Mouse (Mus musculus) c-Kit-positive CD71-negative TER-119-negative erythroid progenitor cells, embryonic 14.5 days (primary cell): ENCODE results near the gene Rsl24d1.
"Not testable (repeated sequence)": the region's sequence is repeated elsewhere in the genome, so short reads cannot be mapped to it uniquely, and the experiment has no call there.

Experiments
- DNase-seq: peaks from one replicate; pipeline ENCODE4 v3.0.0-alpha.2; 2013; ENCODE audit warnings: low read depth

The Rsl24d1 gene

GRCm38 (mm10) chr9:73112919-73113906 is at the start of gene Rsl24d1:
Rsl24d1 (plus strand) TSS chr9:73113426.
- peak; percentile 73 for DNase-seq

DNA sequence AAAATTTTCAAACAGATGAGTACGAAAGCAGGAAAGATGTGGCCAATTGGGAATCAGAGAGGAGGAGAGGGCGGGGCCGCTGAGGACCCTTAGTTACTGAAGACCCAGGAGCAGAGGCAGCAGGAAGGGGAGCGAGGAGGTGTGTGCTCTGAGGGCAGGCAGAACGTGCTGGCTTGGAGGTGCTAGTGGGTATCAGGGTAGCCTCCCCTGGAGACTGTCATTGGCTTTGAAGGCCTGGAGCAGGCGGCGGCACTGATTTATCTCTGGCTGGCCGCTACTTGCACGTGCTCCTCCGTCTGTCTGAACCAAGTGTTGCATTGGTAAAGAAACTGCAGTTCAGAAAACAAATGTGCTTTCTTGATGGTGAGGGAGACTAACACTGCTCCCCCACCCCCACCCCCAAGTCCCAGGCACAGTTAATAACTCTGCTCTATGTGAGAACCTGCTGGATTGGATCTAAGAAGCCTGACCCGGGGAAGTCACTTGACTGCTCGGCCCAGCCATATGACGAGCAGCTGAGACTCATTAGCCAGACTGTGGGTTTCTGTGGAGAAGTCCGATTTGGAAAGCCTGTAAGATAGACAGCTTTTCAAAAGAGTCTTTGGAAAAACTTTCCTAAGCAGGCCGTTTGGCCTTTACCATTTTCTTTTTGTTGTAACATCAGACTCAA is 49.5 kb upstream of the Rsl24d1 start:
- DNase-seq: no peak

DNA sequence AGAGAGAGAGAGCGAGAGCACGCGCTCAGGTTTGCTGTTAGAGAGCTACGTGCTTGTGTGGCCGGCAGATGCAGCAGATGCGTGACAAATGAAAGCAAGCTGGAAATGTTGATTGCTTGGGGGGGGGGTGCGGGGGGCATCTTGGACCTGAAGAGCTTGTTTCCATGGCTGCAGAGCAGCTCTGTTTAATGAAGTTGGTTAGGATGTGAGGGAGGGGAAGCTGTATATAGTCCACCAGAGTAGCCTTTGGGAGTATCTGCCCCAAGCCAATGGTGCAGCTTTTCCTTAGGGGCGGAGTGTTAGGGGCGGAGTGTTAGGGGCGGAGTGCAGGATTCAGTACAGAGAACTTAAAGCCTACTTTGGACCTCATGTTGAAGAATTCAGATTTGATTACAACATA is 46.1 kb upstream of the Rsl24d1 start:
- DNase-seq: no peak

DNA sequence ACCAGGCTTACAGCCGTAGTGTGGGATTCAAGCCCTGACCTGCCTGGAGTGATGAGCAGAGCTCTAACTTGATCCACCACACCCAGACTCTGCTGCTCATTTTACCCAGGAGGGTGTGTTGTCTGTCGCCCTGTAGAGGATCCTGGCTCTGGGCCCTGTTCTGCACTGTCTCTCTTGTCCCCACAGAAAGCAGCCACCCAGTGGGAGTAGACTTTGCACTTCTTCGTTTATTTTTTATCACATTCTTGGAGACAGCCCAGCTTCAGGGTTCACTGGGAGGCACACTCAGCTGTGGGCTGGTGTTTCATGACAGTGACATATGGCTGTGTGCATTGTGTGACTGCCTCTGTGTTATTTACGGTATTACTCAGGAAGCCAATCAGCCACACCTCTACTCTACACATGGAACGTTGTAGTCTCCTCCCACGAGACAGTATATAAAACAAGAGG is 45.0 kb upstream of the Rsl24d1 start:
- no peak for DNase-seq

DNA sequence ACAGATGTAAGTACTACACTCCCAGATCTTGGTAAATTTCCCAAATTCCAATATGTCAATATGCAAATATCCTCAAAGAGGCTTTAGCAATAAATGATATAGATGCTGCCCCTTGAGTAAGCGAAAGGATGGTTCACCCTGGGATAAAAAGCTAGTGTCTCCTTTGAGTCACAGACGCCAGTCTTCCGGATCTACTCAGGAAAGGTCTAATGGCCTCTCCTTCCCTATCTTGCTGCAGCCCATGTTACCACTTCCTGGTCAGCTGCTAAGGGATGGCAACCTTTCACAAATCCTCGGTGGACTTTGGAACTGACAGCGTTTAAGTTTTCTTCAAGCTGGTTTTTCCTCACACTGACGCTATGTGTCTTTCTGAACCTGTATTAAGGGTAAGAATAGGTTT is 44.5 kb upstream of the Rsl24d1 start:
- DNase-seq: no peak

GRCm38 (mm10) chr9:73070971-73071659 is 42.1 kb upstream of the Rsl24d1 start:
- no peak for DNase-seq

DNA sequence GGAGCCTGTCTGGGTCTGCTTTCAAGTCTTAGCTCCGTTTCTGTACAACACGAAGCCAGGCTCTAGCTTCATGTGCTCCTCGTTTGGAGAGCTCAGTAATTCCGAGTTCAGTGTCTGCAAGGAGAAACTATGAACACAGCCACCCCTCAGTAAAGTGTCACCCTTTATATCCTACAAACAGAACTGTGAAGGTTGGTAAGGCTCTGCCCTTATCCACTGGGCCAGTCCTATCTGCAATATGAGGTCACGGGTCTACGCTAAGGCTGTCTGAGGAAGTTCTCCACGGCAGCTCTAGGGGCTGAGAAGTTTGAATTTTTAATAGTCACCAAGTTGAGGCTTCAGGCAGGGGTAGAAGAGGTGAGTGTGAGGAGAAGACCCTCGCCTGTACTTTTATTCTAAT is 40.8 kb upstream of the Rsl24d1 start:
- no peak for DNase-seq

DNA sequence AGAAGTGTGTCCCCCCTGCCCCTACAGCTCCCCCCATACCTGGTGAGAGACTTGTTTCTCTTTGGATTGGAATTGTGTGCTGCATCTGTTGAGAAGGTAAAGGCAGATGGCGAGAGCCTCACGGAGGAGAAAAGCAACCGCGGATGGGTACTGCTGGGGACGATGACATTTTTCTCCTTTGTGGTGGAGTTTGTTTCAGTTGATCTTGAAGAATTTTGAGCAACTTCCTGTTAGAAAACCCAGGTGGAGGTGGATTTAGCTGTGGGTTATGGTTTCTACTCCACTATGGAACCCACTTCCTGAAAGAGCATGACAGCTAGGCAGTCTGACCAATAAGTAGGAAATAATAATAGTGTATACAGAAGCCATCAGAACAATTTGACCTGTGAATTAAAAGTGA is 40.1 kb upstream of the Rsl24d1 start:
- no peak for DNase-seq

- not testable (repeated sequence) for DNase-seq
These were observed 33.9 kb upstream of the Rsl24d1 start for GRCm38 (mm10) chr9:73079349-73079748.

- no peak for DNase-seq
These were observed 33.4 kb upstream of the Rsl24d1 start for GRCm38 (mm10) chr9:73079801-73080325.

DNA sequence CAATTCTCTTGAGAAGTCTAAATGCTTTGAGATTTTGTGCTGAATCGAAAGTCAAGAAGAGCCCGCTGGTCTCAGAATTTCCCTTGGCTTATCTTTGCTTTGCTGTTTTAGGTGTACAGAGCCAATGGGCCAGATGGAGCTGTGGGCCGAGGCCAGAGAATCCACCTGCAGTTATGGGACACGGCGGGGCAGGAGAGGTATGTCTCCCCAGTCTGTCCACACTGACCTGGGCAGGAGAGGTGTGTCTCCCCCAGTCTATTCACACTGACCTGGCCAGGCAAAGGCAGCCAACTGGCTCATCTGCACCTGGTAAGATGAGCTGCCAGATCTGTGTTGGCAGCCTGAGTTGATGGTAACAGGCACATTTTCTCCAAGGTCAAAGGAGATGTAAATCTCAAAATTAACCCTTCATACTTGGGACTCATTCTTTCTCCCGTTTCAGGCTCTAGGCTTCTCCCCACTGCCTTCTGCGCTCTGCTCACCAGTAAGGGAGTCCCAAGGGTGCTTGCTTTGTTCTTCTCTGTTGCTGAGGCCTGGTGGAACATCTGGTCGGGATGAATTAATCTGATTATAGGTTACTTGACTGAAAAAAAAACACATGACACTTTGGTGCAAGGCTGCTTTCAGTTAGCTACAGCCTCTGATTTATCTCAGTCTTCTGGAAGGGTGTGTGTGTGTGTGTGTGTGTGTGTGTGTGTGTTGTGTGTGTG is 30.8 kb upstream of the Rsl24d1 start:
- DNase-seq: no peak

DNA sequence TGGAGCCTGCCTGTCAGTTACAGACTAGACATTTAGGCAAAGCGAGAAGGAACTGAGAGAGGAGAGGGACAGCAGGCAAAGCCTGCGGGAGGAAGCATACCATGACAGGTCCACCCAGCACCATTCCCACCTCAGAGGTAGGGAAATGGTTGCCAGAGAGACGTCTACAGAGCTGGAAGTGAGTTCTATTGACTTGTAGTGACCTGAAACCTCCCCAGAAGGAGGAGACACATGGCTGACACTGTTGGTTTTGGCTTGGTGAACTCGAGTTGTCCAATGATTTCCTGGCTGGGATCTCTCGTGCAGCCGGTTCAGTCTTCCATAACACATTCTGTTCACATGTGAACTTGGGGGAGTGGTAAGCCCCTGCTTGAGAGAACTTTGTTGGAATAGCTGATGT is 29.3 kb upstream of the Rsl24d1 start:
- DNase-seq: no peak

DNA sequence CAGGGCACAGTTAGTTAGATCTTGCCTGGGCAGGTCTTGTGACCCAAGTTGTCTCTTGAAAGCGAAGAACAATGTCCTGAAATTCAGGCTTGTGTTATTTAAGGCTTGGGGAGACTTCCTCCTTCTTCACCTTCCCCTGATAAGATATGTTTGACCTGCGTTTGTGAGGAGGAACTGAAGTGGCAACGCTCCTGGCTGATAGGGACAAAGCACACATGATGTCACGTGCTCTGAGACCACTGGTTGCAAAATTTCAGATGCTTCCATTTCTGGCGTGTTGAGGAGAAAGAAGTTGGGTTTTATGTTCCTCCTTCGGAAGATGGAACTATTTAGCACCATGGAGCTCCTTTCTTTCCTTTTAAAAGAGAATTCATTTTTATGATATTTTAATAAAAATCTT is 27.4 kb upstream of the Rsl24d1 start:
- DNase-seq: no peak

GRCm38 (mm10) chr9:73087121-73087520 is 26.1 kb upstream of the Rsl24d1 start:
- DNase-seq: no peak

DNA sequence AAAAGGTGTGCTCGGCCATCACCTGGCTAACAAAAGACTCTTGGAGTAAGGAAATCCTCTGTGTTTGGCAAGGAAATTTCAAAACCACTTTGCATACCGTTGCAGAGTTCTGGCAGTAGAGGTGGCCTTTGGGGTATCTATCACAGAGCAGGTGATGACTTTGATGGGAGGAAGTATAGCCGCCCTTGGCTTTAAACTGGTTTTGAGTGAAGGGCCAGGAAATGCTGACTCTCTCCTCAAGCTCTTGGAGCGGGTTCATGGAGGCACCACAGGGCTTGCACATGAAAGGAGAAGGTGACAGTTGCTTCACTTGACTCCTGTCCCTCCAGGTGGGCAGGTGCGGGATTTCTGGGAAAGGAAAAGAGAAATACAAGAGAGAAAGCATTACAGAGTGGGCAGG is 25.6 kb upstream of the Rsl24d1 start:
- DNase-seq: no peak

GRCm38 (mm10) chr9:73089222-73089920 is 23.9 kb upstream of the Rsl24d1 start:
- no peak for DNase-seq

DNA sequence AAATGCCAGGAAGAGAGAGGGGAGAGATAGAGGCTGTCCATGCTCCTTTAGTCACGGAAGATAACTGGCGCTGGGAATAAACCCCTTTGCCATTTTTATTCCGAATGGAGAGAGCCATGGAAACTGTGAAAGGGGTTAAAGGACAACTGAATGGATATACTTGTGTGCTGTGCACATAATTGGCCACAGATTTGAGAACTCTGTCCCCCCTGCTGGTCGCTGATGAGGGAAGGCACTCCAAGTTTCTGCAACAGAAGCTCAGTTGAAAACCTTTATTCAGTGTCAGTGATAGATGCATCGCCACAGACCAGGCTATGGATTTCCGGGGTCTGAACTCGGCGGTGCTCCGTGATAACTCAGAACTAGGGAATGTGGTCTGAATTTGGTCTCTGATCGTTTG is 23.1 kb upstream of the Rsl24d1 start:
- DNase-seq: no peak

GRCm38 (mm10) chr9:73091747-73092146 is 21.5 kb upstream of the Rsl24d1 start:
- no peak for DNase-seq

DNA sequence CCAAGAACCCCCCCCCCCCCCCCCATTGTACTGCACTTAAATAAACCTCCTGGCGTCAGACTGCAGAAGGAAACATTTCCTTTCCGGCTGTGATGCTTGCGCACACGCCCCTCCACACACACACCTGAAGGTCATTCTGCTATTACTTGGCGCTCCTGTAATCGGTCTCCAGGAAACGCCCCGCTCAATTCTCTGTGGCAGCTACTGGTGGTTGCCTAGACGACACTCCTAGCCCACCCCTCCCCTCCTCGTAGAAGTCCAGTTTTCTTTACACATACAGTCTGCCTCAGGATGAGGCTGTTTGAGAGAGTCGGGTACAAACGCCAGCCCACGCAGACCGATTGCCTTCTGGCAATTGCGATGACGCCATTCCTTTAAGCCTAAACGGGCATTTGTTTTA is 18.6 kb upstream of the Rsl24d1 start:
- DNase-seq: no peak

GRCm38 (mm10) chr9:73097898-73098297 is 15.3 kb upstream of the Rsl24d1 start:
- DNase-seq: no peak

DNA sequence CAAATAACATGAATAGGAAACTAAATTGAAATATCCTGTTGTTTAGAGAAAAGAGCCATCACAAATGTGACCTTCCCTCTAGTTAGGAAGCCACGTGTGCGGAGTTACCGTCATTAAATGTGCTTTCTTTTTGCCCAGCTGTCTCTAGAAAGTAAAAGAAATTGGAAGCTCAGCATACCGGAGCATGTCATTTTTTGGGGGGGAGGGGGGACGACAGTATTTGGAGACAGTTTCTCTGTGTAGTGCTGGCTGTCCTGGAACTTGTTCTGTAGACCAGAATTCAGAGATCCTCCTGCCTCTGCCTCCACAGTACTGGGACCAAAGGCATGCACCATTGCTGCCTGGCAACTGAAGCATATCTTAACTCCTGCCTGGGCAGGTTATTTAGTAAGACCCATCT is 11.7 kb upstream of the Rsl24d1 start, which contains the start of gene Khdc3:
Gene Khdc3 (plus strand): TSS at position 301 of the 400 bp plus-strand sequence.
- no peak for DNase-seq
